Mouse (Mus musculus): ENCODE measurements around the gene Ralgps2. TPM values are rescaled to one million over a fixed set of nuclear protein-coding genes. Genes with fewer than 3 reads are reported as not detected.
A peak's percentile ranks its signal among the peaks of the same experiment; 100 is the strongest.

The Ralgps2 gene
- polyA plus RNA-seq, 1 experiment: 5.9 TPM

- Histone ChIP-seq H3K36me3 (ENCODE audit: control insufficient read depth, insufficient read depth, low read length) (no peaks in the 10 kb centered on the region; the same call in 1 of the 2 replicates), H3K27me3 (replicated peaks; ENCODE audit: control insufficient read depth, insufficient read depth, low read length) (no peaks in the 10 kb centered on the region), H3K27ac (ENCODE audit: insufficient read depth, low read depth, low read length) (peak overlapping the region; percentile 48; the same call in 1 of the 2 replicates), H3K4me1 (ENCODE audit: control insufficient read depth, insufficient read depth, low read length) (no peaks in the 10 kb centered on the region; the same call in 1 of the 2 replicates), H3K4me3 (ENCODE audit: insufficient read depth, low read depth, low read length) (no peak overlapping the region)
- TF ChIP-seq POLR2A (IDR thresholded peaks at IDR 0.05; ENCODE audit: low read depth, low read length) (no peak), CTCF (conservative IDR thresholded peaks at IDR 0.05; ENCODE audit: insufficient read depth, insufficient read length, low read depth, low read length) (no peak)
- DNase-seq: peak; percentile 92
- WGBS: 58% methylated on average over 1 of the region's 1 CpGs
Measured at GRCm38 (mm10) chr1:156819236-156819635, 120.2 kb downstream of the Ralgps2 start.

GRCm38 (mm10) chr1:156813485-156813884 lies 125.9 kb downstream of the Ralgps2 start:
- Histone ChIP-seq H3K27me3 (replicated peaks; ENCODE audit: control insufficient read depth, insufficient read depth, low read length) (no peaks in the 10 kb centered on the region), H3K27ac (ENCODE audit: insufficient read depth, low read depth, low read length) (no peak overlapping the region), H3K36me3 (ENCODE audit: control insufficient read depth, insufficient read depth, low read length) (no peaks in the 10 kb centered on the region), H3K4me3 (ENCODE audit: insufficient read depth, low read depth, low read length) (no peak overlapping the region), H3K4me1 (ENCODE audit: control insufficient read depth, insufficient read depth, low read length) (peaks cover under 1% of the 10 kb centered on the region; the same call in 1 of the 2 replicates)
- TF ChIP-seq CTCF (conservative IDR thresholded peaks at IDR 0.05; ENCODE audit: insufficient read depth, insufficient read length, low read depth, low read length): no peak
- no peak for TF ChIP-seq POLR2A (IDR thresholded peaks at IDR 0.05; ENCODE audit: low read depth, low read length)
- no peak for DNase-seq
- WGBS: 74% methylated on average over 6 of the region's 6 CpGs

GRCm38 (mm10) chr1:156812716-156813115 lies 126.7 kb downstream of the Ralgps2 start:
- peaks cover 2% of the 10 kb centered on the region; the same call in 1 of the 2 replicates for H3K4me1 ChIP-seq (ENCODE audit: control insufficient read depth, insufficient read depth, low read length)
- no peaks in the 10 kb centered on the region for H3K36me3 ChIP-seq (ENCODE audit: control insufficient read depth, insufficient read depth, low read length)
- TF ChIP-seq POLR2A (IDR thresholded peaks at IDR 0.05; ENCODE audit: low read depth, low read length) (no peak), CTCF (conservative IDR thresholded peaks at IDR 0.05; ENCODE audit: insufficient read depth, insufficient read length, low read depth, low read length) (no peak)
- H3K4me3 ChIP-seq (ENCODE audit: insufficient read depth, low read depth, low read length): no peak overlapping the region
- no peak overlapping the region for H3K27ac ChIP-seq (ENCODE audit: insufficient read depth, low read depth, low read length)
- no peak for DNase-seq
- 77% methylated on average over 8 of the region's 8 CpGs for WGBS
- H3K27me3 ChIP-seq (replicated peaks; ENCODE audit: control insufficient read depth, insufficient read depth, low read length): no peaks in the 10 kb centered on the region

GRCm38 (mm10) chr1:156811928-156812327 lies 127.5 kb downstream of the Ralgps2 start:
- H3K4me1 ChIP-seq (ENCODE audit: control insufficient read depth, insufficient read depth, low read length): peaks cover 2% of the 10 kb centered on the region; the same call in 1 of the 2 replicates
- H3K36me3 ChIP-seq (ENCODE audit: control insufficient read depth, insufficient read depth, low read length): no peaks in the 10 kb centered on the region
- no peaks in the 10 kb centered on the region for H3K27me3 ChIP-seq (replicated peaks; ENCODE audit: control insufficient read depth, insufficient read depth, low read length)
- no peak overlapping the region for H3K4me3 ChIP-seq (ENCODE audit: insufficient read depth, low read depth, low read length)
- DNase-seq: no peak
- H3K27ac ChIP-seq (ENCODE audit: insufficient read depth, low read depth, low read length): no peak overlapping the region
- no peak for TF ChIP-seq POLR2A (IDR thresholded peaks at IDR 0.05; ENCODE audit: low read depth, low read length)
- TF ChIP-seq CTCF (conservative IDR thresholded peaks at IDR 0.05; ENCODE audit: insufficient read depth, insufficient read length, low read depth, low read length): no peak
- 91% methylated on average over 7 of the region's 7 CpGs for WGBS

GRCm38 (mm10) chr1:156808332-156808731 lies 131.1 kb downstream of the Ralgps2 start:
- Histone ChIP-seq H3K4me3 (ENCODE audit: insufficient read depth, low read depth, low read length) (no peak overlapping the region), H3K27me3 (replicated peaks; ENCODE audit: control insufficient read depth, insufficient read depth, low read length) (no peaks in the 10 kb centered on the region), H3K36me3 (ENCODE audit: control insufficient read depth, insufficient read depth, low read length) (no peaks in the 10 kb centered on the region), H3K4me1 (ENCODE audit: control insufficient read depth, insufficient read depth, low read length) (peaks cover 8% of the 10 kb centered on the region; the same call in 1 of the 2 replicates), H3K27ac (ENCODE audit: insufficient read depth, low read depth, low read length) (no peak overlapping the region)
- no peak for TF ChIP-seq CTCF (conservative IDR thresholded peaks at IDR 0.05; ENCODE audit: insufficient read depth, insufficient read length, low read depth, low read length)
- no peak for TF ChIP-seq POLR2A (IDR thresholded peaks at IDR 0.05; ENCODE audit: low read depth, low read length)
- WGBS: 43% methylated on average over 10 of the region's 10 CpGs
- DNase-seq: peak; percentile 82

GRCm38 (mm10) chr1:156801276-156801675 lies 138.2 kb downstream of the Ralgps2 start:
- Histone ChIP-seq H3K4me3 (ENCODE audit: insufficient read depth, low read depth, low read length) (no peak overlapping the region), H3K27ac (ENCODE audit: insufficient read depth, low read depth, low read length) (no peak overlapping the region), H3K27me3 (replicated peaks; ENCODE audit: control insufficient read depth, insufficient read depth, low read length) (no peaks in the 10 kb centered on the region), H3K4me1 (ENCODE audit: control insufficient read depth, insufficient read depth, low read length) (peaks cover 14% of the 10 kb centered on the region), H3K36me3 (ENCODE audit: control insufficient read depth, insufficient read depth, low read length) (no peaks in the 10 kb centered on the region)
- no peak for TF ChIP-seq POLR2A (IDR thresholded peaks at IDR 0.05; ENCODE audit: low read depth, low read length)
- TF ChIP-seq CTCF (conservative IDR thresholded peaks at IDR 0.05; ENCODE audit: insufficient read depth, insufficient read length, low read depth, low read length): no peak
- DNase-seq: no peak
- WGBS: 90% methylated on average over 6 of the region's 6 CpGs

GRCm38 (mm10) chr1:156796251-156796650 lies 143.2 kb downstream of the Ralgps2 start:
- WGBS: 40% methylated on average over 9 of the region's 9 CpGs
- H3K4me1 ChIP-seq (ENCODE audit: control insufficient read depth, insufficient read depth, low read length): no peaks in the 10 kb centered on the region
- no peaks in the 10 kb centered on the region for H3K27me3 ChIP-seq (replicated peaks; ENCODE audit: control insufficient read depth, insufficient read depth, low read length)
- H3K27ac ChIP-seq (ENCODE audit: insufficient read depth, low read depth, low read length): no peak overlapping the region
- no peak overlapping the region for H3K4me3 ChIP-seq (ENCODE audit: insufficient read depth, low read depth, low read length)
- H3K36me3 ChIP-seq (ENCODE audit: control insufficient read depth, insufficient read depth, low read length): no peaks in the 10 kb centered on the region
- DNase-seq: peak; percentile 36
- no peak for TF ChIP-seq CTCF (conservative IDR thresholded peaks at IDR 0.05; ENCODE audit: insufficient read depth, insufficient read length, low read depth, low read length)
